Mouse (Mus musculus): ENCODE results near the gene Iqschfp. TPM values are rescaled to one million over a fixed set of nuclear protein-coding genes. Genes with fewer than 3 reads are reported as not detected.

The Iqschfp gene
- polyA plus RNA-seq, 1 experiment from 2014 or later = not detected

DNA sequence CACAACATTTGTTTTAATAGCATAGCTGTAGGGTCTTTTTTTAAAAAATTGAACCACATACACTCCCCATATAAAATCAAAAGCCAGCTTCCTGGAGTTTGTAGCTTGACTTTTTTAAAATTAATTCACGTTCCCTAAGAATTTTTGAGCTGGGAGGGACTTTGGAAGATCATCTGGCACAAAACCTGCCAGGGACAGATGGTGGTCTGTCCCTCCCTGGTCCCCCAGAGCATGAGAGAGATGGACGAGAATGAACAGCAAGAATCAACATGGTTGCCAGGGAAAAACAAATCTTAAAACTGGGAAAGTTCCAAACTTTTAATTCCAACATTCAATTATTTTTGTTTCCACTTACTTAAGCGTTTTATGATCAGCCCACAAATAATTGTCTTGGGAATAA, 506.7 kb downstream of the Iqschfp start:
- WGBS = 70% methylated on average over 3 of the region's 3 CpGs
- no peak for ATAC-seq
- no peak for TF ChIP-seq EP300 (IDR thresholded peaks at IDR 0.05)
- no peak for TF ChIP-seq CTCF (IDR thresholded peaks at IDR 0.05)

GRCm38 (mm10) chr3:68400121-68400520, 508.1 kb downstream of the Iqschfp start:
- 82% methylated on average over 7 of the region's 7 CpGs for WGBS
- Histone ChIP-seq H3K4me1 (ENCODE audit: insufficient read depth, low read depth, low read length) (no peaks in the 10 kb centered on the region), H3K9me3 (ENCODE audit: low read length) (no peaks in the 10 kb centered on the region), H3K4me2 (replicated peaks; ENCODE audit: low read depth, low read length) (no peak overlapping the region), H3K27ac (ENCODE audit: low read length) (no peak overlapping the region), H3K36me3 (ENCODE audit: insufficient read depth, low read length) (no peaks in the 10 kb centered on the region), H3K27me3 (replicated peaks; ENCODE audit: insufficient read depth, low read length) (no peaks in the 10 kb centered on the region), H3K9ac (replicated peaks; ENCODE audit: low read depth) (no peak overlapping the region), H3K4me3 (ENCODE audit: low read depth, low read length) (no peak overlapping the region)
- no peak for DNase-seq (ENCODE audit: low spot score)
- TF ChIP-seq EP300 (IDR thresholded peaks at IDR 0.05) (no peak), CTCF (IDR thresholded peaks at IDR 0.05) (no peak)
- ATAC-seq = no peak

More for the DNA sequence above, 506.7 kb downstream of the Iqschfp start:
- H3K9me3 ChIP-seq (ENCODE audit: low read length) = no peaks in the 10 kb centered on the region
- no peak overlapping the region for H3K27ac ChIP-seq (ENCODE audit: low read length)
- no peaks in the 10 kb centered on the region for H3K27me3 ChIP-seq (replicated peaks; ENCODE audit: insufficient read depth, low read length)
- H3K4me3 ChIP-seq (ENCODE audit: low read depth, low read length) = no peak overlapping the region
- H3K36me3 ChIP-seq (ENCODE audit: insufficient read depth, low read length) = no peaks in the 10 kb centered on the region
- H3K4me2 ChIP-seq (replicated peaks; ENCODE audit: low read depth, low read length) = no peak overlapping the region
- H3K9ac ChIP-seq (replicated peaks; ENCODE audit: low read depth) = no peak overlapping the region
- no peak for DNase-seq (ENCODE audit: low spot score)
- H3K4me1 ChIP-seq (ENCODE audit: insufficient read depth, low read depth, low read length) = no peaks in the 10 kb centered on the region

- Histone ChIP-seq H3K27me3 (replicated peaks; ENCODE audit: insufficient read depth, low read length) (no peaks in the 10 kb centered on the region), H3K27ac (ENCODE audit: low read length) (no peak overlapping the region), H3K4me2 (replicated peaks; ENCODE audit: low read depth, low read length) (no peak overlapping the region), H3K9me3 (ENCODE audit: low read length) (no peaks in the 10 kb centered on the region), H3K4me3 (ENCODE audit: low read depth, low read length) (no peak overlapping the region), H3K9ac (replicated peaks; ENCODE audit: low read depth) (no peak overlapping the region), H3K36me3 (ENCODE audit: insufficient read depth, low read length) (no peaks in the 10 kb centered on the region), H3K4me1 (ENCODE audit: insufficient read depth, low read depth, low read length) (no peaks in the 10 kb centered on the region)
- no peak for DNase-seq (ENCODE audit: low spot score)
- WGBS = 88% methylated on average over 4 of the region's 4 CpGs
- no peak for ATAC-seq
- TF ChIP-seq EP300 (IDR thresholded peaks at IDR 0.05) = no peak
- no peak for TF ChIP-seq CTCF (IDR thresholded peaks at IDR 0.05)
Observed at GRCm38 (mm10) chr3:68403343-68403742, 511.3 kb downstream of the Iqschfp start.

- Histone ChIP-seq H3K4me1 (ENCODE audit: insufficient read depth, low read depth, low read length) (no peaks in the 10 kb centered on the region), H3K27me3 (replicated peaks; ENCODE audit: insufficient read depth, low read length) (no peaks in the 10 kb centered on the region), H3K9ac (replicated peaks; ENCODE audit: low read depth) (no peak overlapping the region), H3K4me2 (replicated peaks; ENCODE audit: low read depth, low read length) (no peak overlapping the region), H3K9me3 (ENCODE audit: low read length) (no peaks in the 10 kb centered on the region), H3K36me3 (ENCODE audit: insufficient read depth, low read length) (no peaks in the 10 kb centered on the region), H3K27ac (ENCODE audit: low read length) (no peak overlapping the region), H3K4me3 (ENCODE audit: low read depth, low read length) (no peak overlapping the region)
- WGBS = 49% methylated on average over 2 of the region's 2 CpGs
- DNase-seq (ENCODE audit: low spot score) = no peak
- TF ChIP-seq EP300 (IDR thresholded peaks at IDR 0.05) (no peak), CTCF (IDR thresholded peaks at IDR 0.05) (no peak)
- no peak for ATAC-seq
Observed at GRCm38 (mm10) chr3:68403783-68404217, 511.8 kb downstream of the Iqschfp start.

DNA sequence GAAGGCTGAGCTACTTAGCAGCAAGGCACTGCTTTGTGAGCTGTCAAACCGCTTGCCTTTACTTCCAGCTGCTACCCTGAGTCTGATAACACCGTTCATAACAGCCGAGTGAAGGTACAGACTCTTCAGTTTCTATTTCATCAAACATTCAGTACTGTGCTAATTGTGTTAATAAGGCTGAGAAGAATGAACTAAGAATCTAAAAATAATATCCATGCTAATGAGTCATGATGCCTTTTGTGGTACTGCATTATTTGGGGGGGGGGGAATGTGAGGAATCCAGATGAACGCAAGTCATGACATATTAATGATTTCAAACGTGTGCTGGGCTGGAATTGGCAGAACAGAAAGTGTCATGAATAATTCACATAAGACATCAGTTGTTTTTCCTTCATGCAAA, 513.7 kb downstream of the Iqschfp start:
- Histone ChIP-seq H3K9me3 (ENCODE audit: low read length) (no peaks in the 10 kb centered on the region), H3K9ac (replicated peaks; ENCODE audit: low read depth) (no peak overlapping the region), H3K27me3 (replicated peaks; ENCODE audit: insufficient read depth, low read length) (no peaks in the 10 kb centered on the region), H3K4me2 (replicated peaks; ENCODE audit: low read depth, low read length) (no peak overlapping the region), H3K4me3 (ENCODE audit: low read depth, low read length) (no peak overlapping the region), H3K4me1 (ENCODE audit: insufficient read depth, low read depth, low read length) (no peaks in the 10 kb centered on the region), H3K27ac (ENCODE audit: low read length) (no peak overlapping the region), H3K36me3 (ENCODE audit: insufficient read depth, low read length) (no peaks in the 10 kb centered on the region)
- DNase-seq (ENCODE audit: low spot score) = no peak
- ATAC-seq = no peak
- 62% methylated on average over 5 of the region's 5 CpGs for WGBS
- TF ChIP-seq EP300 (IDR thresholded peaks at IDR 0.05) = no peak
- no peak for TF ChIP-seq CTCF (IDR thresholded peaks at IDR 0.05)

DNA sequence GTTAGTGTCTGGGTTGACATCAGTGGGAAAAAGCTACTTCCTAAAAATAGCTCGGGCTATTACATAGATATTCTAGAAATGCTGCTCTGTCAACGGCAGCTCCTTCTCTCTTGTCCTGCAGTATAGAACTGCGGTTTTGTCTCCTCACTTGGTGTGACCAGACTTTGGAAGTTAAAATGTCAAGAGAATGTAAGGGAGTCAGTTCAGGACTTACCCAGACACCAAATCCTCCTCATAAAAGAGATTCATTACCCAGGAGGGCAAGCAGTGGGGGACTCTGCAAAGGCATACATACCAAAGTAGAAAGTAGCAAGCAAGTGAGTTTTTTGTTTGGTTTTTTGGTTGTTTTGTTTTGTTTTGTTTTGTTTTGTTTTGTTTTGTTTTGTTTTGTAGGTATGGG, 520.2 kb downstream of the Iqschfp start:
- Histone ChIP-seq H3K4me2 (replicated peaks; ENCODE audit: low read depth, low read length) (no peak overlapping the region), H3K4me3 (ENCODE audit: low read depth, low read length) (no peak overlapping the region), H3K9me3 (ENCODE audit: low read length) (no peaks in the 10 kb centered on the region), H3K27ac (ENCODE audit: low read length) (no peak overlapping the region), H3K4me1 (ENCODE audit: insufficient read depth, low read depth, low read length) (no peaks in the 10 kb centered on the region), H3K27me3 (replicated peaks; ENCODE audit: insufficient read depth, low read length) (no peaks in the 10 kb centered on the region), H3K36me3 (ENCODE audit: insufficient read depth, low read length) (no peaks in the 10 kb centered on the region), H3K9ac (replicated peaks; ENCODE audit: low read depth) (no peak overlapping the region)
- WGBS = 51% methylated on average over 3 of the region's 3 CpGs
- TF ChIP-seq CTCF (IDR thresholded peaks at IDR 0.05) (no peak), EP300 (IDR thresholded peaks at IDR 0.05) (no peak)
- DNase-seq (ENCODE audit: low spot score) = no peak
- ATAC-seq = no peak

GRCm38 (mm10) chr3:68419792-68420191, 527.8 kb downstream of the Iqschfp start:
- Histone ChIP-seq H3K4me2 (replicated peaks; ENCODE audit: low read depth, low read length) (no peak overlapping the region), H3K36me3 (ENCODE audit: insufficient read depth, low read length) (no peaks in the 10 kb centered on the region), H3K9me3 (ENCODE audit: low read length) (no peaks in the 10 kb centered on the region), H3K4me1 (ENCODE audit: insufficient read depth, low read depth, low read length) (no peaks in the 10 kb centered on the region), H3K27ac (ENCODE audit: low read length) (no peak overlapping the region), H3K4me3 (ENCODE audit: low read depth, low read length) (no peak overlapping the region), H3K9ac (replicated peaks; ENCODE audit: low read depth) (no peak overlapping the region), H3K27me3 (replicated peaks; ENCODE audit: insufficient read depth, low read length) (no peaks in the 10 kb centered on the region)
- no peak for TF ChIP-seq EP300 (IDR thresholded peaks at IDR 0.05)
- TF ChIP-seq CTCF (IDR thresholded peaks at IDR 0.05) = no peak
- ATAC-seq (no peak), DNase-seq (ENCODE audit: low spot score) (no peak)
- 86% methylated on average over 4 of the region's 4 CpGs for WGBS

Measured in lung, postnatal 0 days (tissue).